Mouse (Mus musculus): Measurements from ENCODE around the gene Ing1. TPM values are rescaled to one million over a fixed set of nuclear protein-coding genes. Genes with fewer than 3 reads are reported as not detected.

Gene Ing1
- polyA plus RNA-seq, 1 experiment: 41.4 TPM

DNA sequence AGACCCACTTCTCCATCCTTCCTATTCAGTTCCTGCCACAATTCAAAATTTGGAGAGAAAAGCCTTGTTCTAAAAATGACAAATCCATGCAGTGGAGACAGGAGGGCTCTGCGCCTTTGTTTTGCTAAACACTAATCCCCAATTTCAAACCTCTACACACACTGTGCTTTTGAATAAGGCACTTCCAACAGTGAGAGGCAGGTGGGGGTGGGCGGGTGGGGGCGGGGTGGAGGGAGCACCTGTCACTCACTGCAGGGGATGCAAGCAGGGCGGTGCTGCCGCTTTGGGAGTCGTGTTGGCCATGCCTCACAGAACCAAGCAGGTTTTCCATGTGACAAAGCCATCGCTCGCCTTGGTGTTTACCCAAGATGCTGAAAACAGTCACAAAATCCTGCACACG lies 20.9 kb upstream of the Ing1 start:
- Histone ChIP-seq H3K27ac (ENCODE audit: control insufficient read depth, insufficient read depth, low read depth, low read length) (no peak overlapping the region), H3K36me3 (ENCODE audit: control insufficient read depth, insufficient read depth, low read length) (no peaks in the 10 kb centered on the region), H3K27me3 (ENCODE audit: control insufficient read depth, insufficient read depth, low read length) (no peaks in the 10 kb centered on the region), H3K4me1 (ENCODE audit: control insufficient read depth, insufficient read depth, low read length) (peaks cover 3% of the 10 kb centered on the region), H3K4me3 (ENCODE audit: control insufficient read depth, low read depth, low read length) (no peak overlapping the region)
- TF ChIP-seq CTCF (IDR thresholded peaks at IDR 0.05; ENCODE audit: control insufficient read depth, insufficient read depth, insufficient replicate concordance, low read depth, low read length) (no peak), POLR2A (IDR thresholded peaks at IDR 0.05; ENCODE audit: control insufficient read depth, low read depth, low read length) (no peak)

GRCm38 (mm10) chr8:11539049-11539448 lies 16.3 kb upstream of the Ing1 start:
- Histone ChIP-seq H3K27me3 (ENCODE audit: control insufficient read depth, insufficient read depth, low read length) (no peaks in the 10 kb centered on the region), H3K36me3 (ENCODE audit: control insufficient read depth, insufficient read depth, low read length) (no peaks in the 10 kb centered on the region), H3K4me1 (ENCODE audit: control insufficient read depth, insufficient read depth, low read length) (no peaks in the 10 kb centered on the region), H3K4me3 (ENCODE audit: control insufficient read depth, low read depth, low read length) (no peak overlapping the region), H3K27ac (ENCODE audit: control insufficient read depth, insufficient read depth, low read depth, low read length) (no peak overlapping the region)
- TF ChIP-seq POLR2A (IDR thresholded peaks at IDR 0.05; ENCODE audit: control insufficient read depth, low read depth, low read length): no peak
- TF ChIP-seq CTCF (IDR thresholded peaks at IDR 0.05; ENCODE audit: control insufficient read depth, insufficient read depth, insufficient replicate concordance, low read depth, low read length): no peak

GRCm38 (mm10) chr8:11540182-11540581 lies 15.2 kb upstream of the Ing1 start:
- TF ChIP-seq POLR2A (IDR thresholded peaks at IDR 0.05; ENCODE audit: control insufficient read depth, low read depth, low read length) (no peak), CTCF (IDR thresholded peaks at IDR 0.05; ENCODE audit: control insufficient read depth, insufficient read depth, insufficient replicate concordance, low read depth, low read length) (no peak)
- H3K27ac ChIP-seq (ENCODE audit: control insufficient read depth, insufficient read depth, low read depth, low read length): no peak overlapping the region
- H3K4me3 ChIP-seq (ENCODE audit: control insufficient read depth, low read depth, low read length): no peak overlapping the region
- H3K4me1 ChIP-seq (ENCODE audit: control insufficient read depth, insufficient read depth, low read length): no peaks in the 10 kb centered on the region
- no peaks in the 10 kb centered on the region for H3K36me3 ChIP-seq (ENCODE audit: control insufficient read depth, insufficient read depth, low read length)
- H3K27me3 ChIP-seq (ENCODE audit: control insufficient read depth, insufficient read depth, low read length): no peaks in the 10 kb centered on the region

- Histone ChIP-seq H3K36me3 (ENCODE audit: control insufficient read depth, insufficient read depth, low read length) (no peaks in the 10 kb centered on the region), H3K4me3 (ENCODE audit: control insufficient read depth, low read depth, low read length) (no peak overlapping the region), H3K4me1 (ENCODE audit: control insufficient read depth, insufficient read depth, low read length) (no peaks in the 10 kb centered on the region), H3K27me3 (ENCODE audit: control insufficient read depth, insufficient read depth, low read length) (no peaks in the 10 kb centered on the region), H3K27ac (ENCODE audit: control insufficient read depth, insufficient read depth, low read depth, low read length) (no peak overlapping the region)
- no peak for TF ChIP-seq CTCF (IDR thresholded peaks at IDR 0.05; ENCODE audit: control insufficient read depth, insufficient read depth, insufficient replicate concordance, low read depth, low read length)
- no peak for TF ChIP-seq POLR2A (IDR thresholded peaks at IDR 0.05; ENCODE audit: control insufficient read depth, low read depth, low read length)
These were observed 13.3 kb upstream of the Ing1 start for GRCm38 (mm10) chr8:11542031-11542430.

DNA sequence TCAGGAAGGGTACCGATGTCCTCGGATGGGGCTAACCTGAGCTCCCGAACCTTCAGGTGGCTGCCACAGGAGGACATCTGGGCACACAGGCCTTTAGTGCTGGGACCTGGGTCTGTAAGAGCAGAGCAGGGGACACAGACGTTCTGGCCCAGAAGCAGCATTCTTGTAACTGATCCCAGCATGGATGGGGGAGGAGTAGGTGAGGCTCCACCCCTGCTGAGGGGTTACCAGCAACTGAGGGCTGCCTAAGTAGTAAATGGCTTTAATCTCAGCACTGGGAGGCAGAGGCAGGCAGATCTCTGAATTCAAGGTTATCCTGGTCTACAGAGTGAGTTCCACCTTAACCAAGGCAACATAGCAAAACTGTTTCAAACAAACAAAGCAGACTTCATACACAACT lies 12.5 kb upstream of the Ing1 start:
- Histone ChIP-seq H3K4me3 (ENCODE audit: control insufficient read depth, low read depth, low read length) (no peak overlapping the region), H3K4me1 (ENCODE audit: control insufficient read depth, insufficient read depth, low read length) (no peaks in the 10 kb centered on the region), H3K27me3 (ENCODE audit: control insufficient read depth, insufficient read depth, low read length) (no peaks in the 10 kb centered on the region), H3K36me3 (ENCODE audit: control insufficient read depth, insufficient read depth, low read length) (no peaks in the 10 kb centered on the region), H3K27ac (ENCODE audit: control insufficient read depth, insufficient read depth, low read depth, low read length) (no peak overlapping the region)
- TF ChIP-seq CTCF (IDR thresholded peaks at IDR 0.05; ENCODE audit: control insufficient read depth, insufficient read depth, insufficient replicate concordance, low read depth, low read length): no peak
- TF ChIP-seq POLR2A (IDR thresholded peaks at IDR 0.05; ENCODE audit: control insufficient read depth, low read depth, low read length): no peak

GRCm38 (mm10) chr8:11544386-11544785 lies 11.0 kb upstream of the Ing1 start:
- H3K4me3 ChIP-seq (ENCODE audit: control insufficient read depth, low read depth, low read length): no peak overlapping the region
- no peak overlapping the region for H3K27ac ChIP-seq (ENCODE audit: control insufficient read depth, insufficient read depth, low read depth, low read length)
- H3K36me3 ChIP-seq (ENCODE audit: control insufficient read depth, insufficient read depth, low read length): no peaks in the 10 kb centered on the region
- no peaks in the 10 kb centered on the region for H3K27me3 ChIP-seq (ENCODE audit: control insufficient read depth, insufficient read depth, low read length)
- TF ChIP-seq CTCF (IDR thresholded peaks at IDR 0.05; ENCODE audit: control insufficient read depth, insufficient read depth, insufficient replicate concordance, low read depth, low read length): peak; percentile 87
- TF ChIP-seq POLR2A (IDR thresholded peaks at IDR 0.05; ENCODE audit: control insufficient read depth, low read depth, low read length): no peak
- H3K4me1 ChIP-seq (ENCODE audit: control insufficient read depth, insufficient read depth, low read length): no peaks in the 10 kb centered on the region

GRCm38 (mm10) chr8:11547063-11547462 lies 8.3 kb upstream of the Ing1 start:
- Histone ChIP-seq H3K4me1 (ENCODE audit: control insufficient read depth, insufficient read depth, low read length) (peaks cover 9% of the 10 kb centered on the region), H3K36me3 (ENCODE audit: control insufficient read depth, insufficient read depth, low read length) (no peaks in the 10 kb centered on the region), H3K27ac (ENCODE audit: control insufficient read depth, insufficient read depth, low read depth, low read length) (no peak overlapping the region), H3K4me3 (ENCODE audit: control insufficient read depth, low read depth, low read length) (no peak overlapping the region), H3K27me3 (ENCODE audit: control insufficient read depth, insufficient read depth, low read length) (no peaks in the 10 kb centered on the region)
- TF ChIP-seq CTCF (IDR thresholded peaks at IDR 0.05; ENCODE audit: control insufficient read depth, insufficient read depth, insufficient replicate concordance, low read depth, low read length) (peak; percentile 49; the same call in 1 of the 2 replicates), POLR2A (IDR thresholded peaks at IDR 0.05; ENCODE audit: control insufficient read depth, low read depth, low read length) (no peak)

DNA sequence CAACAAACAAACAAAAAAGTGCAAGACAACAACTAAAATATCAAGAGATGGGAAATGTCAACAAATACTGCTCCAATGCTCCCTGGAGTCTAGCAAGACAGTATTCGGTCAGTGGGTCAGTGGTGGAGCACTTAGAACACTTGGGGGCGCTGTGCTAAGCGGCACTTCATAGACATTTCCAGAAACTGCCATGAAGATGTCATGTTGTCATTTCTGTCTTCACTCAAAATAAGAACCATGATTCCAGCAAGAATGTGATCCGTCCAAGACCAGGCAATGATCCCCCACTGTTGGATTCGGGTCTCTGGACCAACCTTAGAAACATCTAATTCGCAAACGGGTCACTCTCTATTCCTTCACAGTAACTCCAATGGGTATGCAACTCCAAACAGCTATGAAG lies 5.7 kb upstream of the Ing1 start:
- H3K27me3 ChIP-seq (ENCODE audit: control insufficient read depth, insufficient read depth, low read length): no peaks in the 10 kb centered on the region
- H3K4me1 ChIP-seq (ENCODE audit: control insufficient read depth, insufficient read depth, low read length): peaks cover 9% of the 10 kb centered on the region
- H3K27ac ChIP-seq (ENCODE audit: control insufficient read depth, insufficient read depth, low read depth, low read length): no peak overlapping the region
- TF ChIP-seq POLR2A (IDR thresholded peaks at IDR 0.05; ENCODE audit: control insufficient read depth, low read depth, low read length): no peak
- TF ChIP-seq CTCF (IDR thresholded peaks at IDR 0.05; ENCODE audit: control insufficient read depth, insufficient read depth, insufficient replicate concordance, low read depth, low read length): peak; percentile 31; the same call in 1 of the 2 replicates
- no peaks in the 10 kb centered on the region for H3K36me3 ChIP-seq (ENCODE audit: control insufficient read depth, insufficient read depth, low read length)
- no peak overlapping the region; the same call in 1 of the 2 replicates for H3K4me3 ChIP-seq (ENCODE audit: control insufficient read depth, low read depth, low read length)
